Mouse (Mus musculus): ENCODE results near the gene Pfn3. TPM values are rescaled to one million over a fixed set of nuclear protein-coding genes. Genes with fewer than 3 reads are reported as not detected.

The Pfn3 gene
- total and polyA plus RNA-seq, 3 experiments, result not detected

- no peak for TF ChIP-seq TAL1 (IDR thresholded peaks at IDR 0.05; ENCODE audit: low read length)
- no peak for TF ChIP-seq GABPA (IDR thresholded peaks at IDR 0.05; ENCODE audit: low read depth, low read length)
- no peak for TF ChIP-seq NELFE (IDR thresholded peaks at IDR 0.05; ENCODE audit: low read depth, low read length)
- no peak for TF ChIP-seq USF1 (IDR thresholded peaks at IDR 0.05; ENCODE audit: low read depth, low read length)
- TF ChIP-seq USF2 (IDR thresholded peaks at IDR 0.05; ENCODE audit: borderline replicate concordance in 1 of 2, insufficient read depth in 1 of 2, low read depth in 1 of 2, low read length in 2 of 2), result no peak
- no peak for TF ChIP-seq HCFC1 (IDR thresholded peaks at IDR 0.05; ENCODE audit: low read depth, low read length)
- H3K9ac ChIP-seq (ENCODE audit: control insufficient read depth, low read depth, low read length, poor library complexity, severe bottlenecking), result no peak within 1 kb of the TSS
- H3K4me1 ChIP-seq (ENCODE audit: control insufficient read depth in 1 of 2, insufficient read depth in 2 of 2, low read length in 2 of 2), result peaks cover 0 to under 1% of the 10 kb centered on the region in 2 experiments; a peak in 1 of 4 replicates
- H3K4me3 ChIP-seq (ENCODE audit: control insufficient read depth in 1 of 2, insufficient read depth in 1 of 2, low read depth in 2 of 2, low read length in 2 of 2), result no peak within 1 kb of the TSS
- no peaks in the 10 kb centered on the region for H3K79me2 ChIP-seq (ENCODE audit: control insufficient read depth, insufficient read depth, low read length, poor library complexity)
- H3K27me3 ChIP-seq (ENCODE audit: control insufficient read depth in 1 of 2, insufficient read depth in 2 of 2, low read length in 2 of 2), result no peaks in the 10 kb centered on the region; a peak in 2 of 4 replicates
- no peaks in the 10 kb centered on the region for H3K36me3 ChIP-seq (ENCODE audit: control insufficient read depth in 1 of 2, insufficient read depth in 2 of 2, low read length in 2 of 2)
- H3K27ac ChIP-seq (ENCODE audit: control insufficient read depth, low read depth, low read length), result no peak within 1 kb of the TSS
- DNase-seq (ENCODE audit: low read depth, low spot score), result no peak
- no peaks in the 10 kb centered on the region for H3K9me3 ChIP-seq (replicated peaks; ENCODE audit: insufficient read depth, low read length)
Observed at GRCm38 (mm10) chr13:55426613-55427012, 11.6 kb upstream of the Pfn3 start, which contains the start of gene F12. F12 (minus strand) TSS chr13:55426793.

GRCm38 (mm10) chr13:55420933-55421800, 6.1 kb upstream of the Pfn3 start:
- Histone ChIP-seq H3K36me3 (ENCODE audit: control insufficient read depth in 1 of 2, insufficient read depth in 2 of 2, low read length in 2 of 2) (no peaks in the 10 kb centered on the region), H3K27me3 (ENCODE audit: control insufficient read depth in 1 of 2, insufficient read depth in 2 of 2, low read length in 2 of 2) (no peaks in the 10 kb centered on the region), H3K79me2 (ENCODE audit: control insufficient read depth, insufficient read depth, low read length, poor library complexity) (no peaks in the 10 kb centered on the region), H3K4me3 (ENCODE audit: control insufficient read depth in 1 of 2, insufficient read depth in 1 of 2, low read depth in 2 of 2, low read length in 2 of 2) (no peak overlapping the region), H3K9me3 (replicated peaks; ENCODE audit: insufficient read depth, low read length) (no peaks in the 10 kb centered on the region), H3K9ac (ENCODE audit: control insufficient read depth, low read depth, low read length, poor library complexity, severe bottlenecking) (no peak overlapping the region), H3K4me1 (ENCODE audit: control insufficient read depth in 1 of 2, insufficient read depth in 2 of 2, low read length in 2 of 2) (peaks cover 0 to 8% of the 10 kb centered on the region in 2 experiments; a peak in 2 of 4 replicates), H3K27ac (ENCODE audit: control insufficient read depth, low read depth, low read length) (no peak overlapping the region)
- no peak for TF ChIP-seq GATA1 (IDR thresholded peaks at IDR 0.05; ENCODE audit: low read depth, low read length)
- no peak for DNase-seq (ENCODE audit: low read depth, low spot score)

- Histone ChIP-seq H3K27ac (ENCODE audit: control insufficient read depth, low read depth, low read length) (no peak overlapping the region), H3K4me3 (ENCODE audit: control insufficient read depth in 1 of 2, insufficient read depth in 1 of 2, low read depth in 2 of 2, low read length in 2 of 2) (no peak overlapping the region), H3K9me3 (replicated peaks; ENCODE audit: insufficient read depth, low read length) (no peaks in the 10 kb centered on the region), H3K4me1 (ENCODE audit: control insufficient read depth in 1 of 2, insufficient read depth in 2 of 2, low read length in 2 of 2) (peaks cover 0 to 8% of the 10 kb centered on the region in 2 experiments; a peak in 2 of 4 replicates), H3K79me2 (ENCODE audit: control insufficient read depth, insufficient read depth, low read length, poor library complexity) (no peaks in the 10 kb centered on the region), H3K36me3 (ENCODE audit: control insufficient read depth in 1 of 2, insufficient read depth in 2 of 2, low read length in 2 of 2) (no peaks in the 10 kb centered on the region), H3K27me3 (ENCODE audit: control insufficient read depth in 1 of 2, insufficient read depth in 2 of 2, low read length in 2 of 2) (no peaks in the 10 kb centered on the region), H3K9ac (ENCODE audit: control insufficient read depth, low read depth, low read length, poor library complexity, severe bottlenecking) (no peak overlapping the region)
- DNase-seq (ENCODE audit: low read depth, low spot score), result no peak
- TF ChIP-seq E2F4 (IDR thresholded peaks at IDR 0.05; ENCODE audit: borderline replicate concordance, low read depth, low read length) (no peak), POLR2A (IDR thresholded peaks at IDR 0.05; ENCODE audit: control insufficient read depth in 1 of 2, insufficient read depth in 1 of 2, low read depth in 1 of 2, low read length in 2 of 2, poor library complexity in 1 of 2) (no peak), ZMIZ1 (IDR thresholded peaks at IDR 0.05; ENCODE audit: low read depth, low read length) (no peak), ZNF384 (IDR thresholded peaks at IDR 0.05; ENCODE audit: low read depth, low read length) (no peak), HCFC1 (IDR thresholded peaks at IDR 0.05; ENCODE audit: low read depth, low read length) (no peak), GABPA (IDR thresholded peaks at IDR 0.05; ENCODE audit: low read depth, low read length) (no peak), MAFK (IDR thresholded peaks at IDR 0.05; ENCODE audit: borderline replicate concordance, low read depth, low read length) (no peak), MYB (IDR thresholded peaks at IDR 0.05; ENCODE audit: low read depth, low read length) (no peak), EP300 (IDR thresholded peaks at IDR 0.05; ENCODE audit: low read depth in 1 of 2, low read length in 2 of 2) (no peak)
Observed at GRCm38 (mm10) chr13:55420018-55420932, 5.2 kb upstream of the Pfn3 start.

All from MEL (cell line).